Mouse (Mus musculus) MEL (cell line): ENCODE results near the gene Macf1. TPM values are rescaled to one million over a fixed set of nuclear protein-coding genes. Genes with fewer than 3 reads are reported as not detected.

Source experiments
- DNase-seq: peaks from one replicate; pipeline ENCODE4 v3.0.0; 2011; ENCODE audit warnings: low read depth, low spot score
- H3K27ac ChIP-seq: 2 replicates; pipeline ENCODE4 v1.5.1; 2012; ENCODE audit warnings: low read depth, mild to moderate bottlenecking, control low read depth, low read length, moderate library complexity; ENCODE audit not compliant: control insufficient read depth
- H3K27me3 ChIP-seq, 2 experiments: fragments of 150-350 bp in 1 of 2; sonication (generic) in 1 of 2; 2 replicates each; pipeline ENCODE4 v1.6.1; 2012; ENCODE audit warnings: low read length in 2 of 2, mild to moderate bottlenecking in 2 of 2, improper control_type of control experiment in 1 of 2, moderate library complexity in 1 of 2; ENCODE audit not compliant: insufficient read depth in 2 of 2, control insufficient read depth in 1 of 2
- H3K36me3 ChIP-seq, 2 experiments: 2 replicates each; pipeline ENCODE4 v1.6.1; 2012 to 2014; ENCODE audit warnings: low read length in 2 of 2, improper control_type of control experiment in 1 of 2, inconsistent platforms in 1 of 2, mild to moderate bottlenecking in 1 of 2; ENCODE audit not compliant: insufficient read depth in 2 of 2, control insufficient read depth in 1 of 2
- H3K4me1 ChIP-seq, 2 experiments: fragments of 150-350 bp in 1 of 2; sonication (generic) in 1 of 2; 2 replicates each; pipeline ENCODE4 v1.6.1; 2012; ENCODE audit warnings: low read length in 2 of 2, improper control_type of control experiment in 1 of 2, mild to moderate bottlenecking in 1 of 2; ENCODE audit not compliant: insufficient read depth in 2 of 2, control insufficient read depth in 1 of 2
- H3K4me3 ChIP-seq, 2 experiments: fragments of 150-350 bp in 1 of 2; sonication (generic) in 1 of 2; 2 replicates each; pipeline ENCODE4 v1.5.1; 2012; ENCODE audit warnings: low read depth in 2 of 2, low read length in 2 of 2, mild to moderate bottlenecking in 2 of 2, moderate library complexity in 2 of 2, control low read depth in 1 of 2, improper control_type of control experiment in 1 of 2; ENCODE audit not compliant: control insufficient read depth in 1 of 2, insufficient read depth in 1 of 2
- H3K79me2 ChIP-seq: 2 replicates; pipeline ENCODE4 v1.6.1; 2012; ENCODE audit warnings: mild to moderate bottlenecking, low read length, moderate library complexity; ENCODE audit not compliant: control insufficient read depth, poor library complexity, insufficient read depth
- H3K9ac ChIP-seq: 2 replicates; pipeline ENCODE4 v1.6.1; 2012; ENCODE audit warnings: low read depth, mild to moderate bottlenecking, control low read depth, low read length, moderate library complexity; ENCODE audit not compliant: control insufficient read depth, poor library complexity, severe bottlenecking
- H3K9me3 ChIP-seq: fragments of 150-350 bp; sonication (generic); replicated peaks from 2 replicates; pipeline ENCODE4 v1.6.1; 2012; ENCODE audit warnings: mild to moderate bottlenecking, low read length, improper control_type of control experiment, moderate library complexity; ENCODE audit not compliant: insufficient read depth
- CHD2 ChIP-seq: IDR thresholded peaks from 2 replicates; pipeline ENCODE4 v1.6.1; 2011; ENCODE audit warnings: low read length, improper control_type of control experiment
- ELF1 ChIP-seq: IDR thresholded peaks from 2 replicates; pipeline ENCODE4 v1.6.1; 2014; ENCODE audit warnings: low read depth, mild to moderate bottlenecking, inconsistent platforms, low read length, improper control_type of control experiment, moderate library complexity
- EP300 ChIP-seq, 2 experiments: IDR thresholded peaks; 2 replicates each; pipeline ENCODE4 v1.6.1; 2011; ENCODE audit warnings: improper control_type of control experiment in 2 of 2, low read length in 2 of 2, low read depth in 1 of 2, mild to moderate bottlenecking in 1 of 2
- GATA1 ChIP-seq: IDR thresholded peaks from 2 replicates; pipeline ENCODE4 v1.6.1; 2011; ENCODE audit warnings: low read depth, low read length, improper control_type of control experiment
- HCFC1 ChIP-seq: IDR thresholded peaks from 2 replicates; pipeline ENCODE4 v1.6.1; 2012; ENCODE audit warnings: low read depth, mild to moderate bottlenecking, inconsistent platforms, low read length, improper control_type of control experiment, moderate library complexity
- KAT2A ChIP-seq: conservative IDR thresholded peaks from 2 replicates; pipeline ENCODE4 v1.6.1; 2012; ENCODE audit warnings: low read depth, low read length, improper control_type of control experiment, inconsistent platforms
- MAX ChIP-seq: IDR thresholded peaks from 2 replicates; pipeline ENCODE4 v1.6.1; 2011; ENCODE audit warnings: low read length, improper control_type of control experiment
- MEF2A ChIP-seq: IDR thresholded peaks from 2 replicates; pipeline ENCODE4 v1.6.1; 2014; ENCODE audit warnings: low read depth, mild to moderate bottlenecking, inconsistent platforms, low read length, improper control_type of control experiment; ENCODE audit not compliant: poor library complexity, insufficient replicate concordance, severe bottlenecking; ENCODE audit errors: extremely low read depth
- MYB ChIP-seq: IDR thresholded peaks from 2 replicates; pipeline ENCODE4 v1.6.1; 2011; ENCODE audit warnings: mild to moderate bottlenecking, low read depth, low read length, improper control_type of control experiment
- MYC ChIP-seq: IDR thresholded peaks from 2 replicates; pipeline ENCODE4 v1.6.1; 2011; ENCODE audit warnings: low read depth, mild to moderate bottlenecking, low read length, improper control_type of control experiment, moderate library complexity
- NRF1 ChIP-seq: IDR thresholded peaks from 2 replicates; pipeline ENCODE4 v1.6.1; 2014; ENCODE audit warnings: low read depth, mild to moderate bottlenecking, inconsistent platforms, low read length, improper control_type of control experiment, moderate library complexity; ENCODE audit not compliant: poor library complexity, insufficient read depth, severe bottlenecking
- POLR2AphosphoS5 ChIP-seq: IDR thresholded peaks from 2 replicates; pipeline ENCODE4 v1.6.1; 2012; ENCODE audit warnings: low read depth, borderline replicate concordance, mild to moderate bottlenecking, inconsistent platforms, low read length, moderate library complexity, mixed read lengths
- SIN3A ChIP-seq: IDR thresholded peaks from 2 replicates; pipeline ENCODE4 v1.6.1; 2012; ENCODE audit warnings: low read length, improper control_type of control experiment, inconsistent platforms
- TAL1 ChIP-seq: IDR thresholded peaks from 2 replicates; pipeline ENCODE4 v1.6.1; 2012; ENCODE audit warnings: mild to moderate bottlenecking, inconsistent platforms, low read length, moderate library complexity, mixed read lengths
- TBP ChIP-seq: IDR thresholded peaks from 2 replicates; pipeline ENCODE4 v1.8.0; 2011; ENCODE audit warnings: low read depth, low read length, improper control_type of control experiment
- USF2 ChIP-seq, 2 experiments: IDR thresholded peaks; 2 replicates each; pipeline ENCODE4 v1.6.1; 2011 to 2012; ENCODE audit warnings: improper control_type of control experiment in 2 of 2, low read length in 2 of 2, borderline replicate concordance in 1 of 2, inconsistent platforms in 1 of 2, low read depth in 1 of 2, mild to moderate bottlenecking in 1 of 2; ENCODE audit not compliant: insufficient read depth in 1 of 2
- ZC3H11A ChIP-seq: IDR thresholded peaks from 2 replicates; pipeline ENCODE4 v1.6.1; 2012; ENCODE audit warnings: low read depth, mild to moderate bottlenecking, inconsistent platforms, low read length, improper control_type of control experiment
- ZMIZ1 ChIP-seq: IDR thresholded peaks from 2 replicates; pipeline ENCODE4 v1.6.1; 2012; ENCODE audit warnings: low read depth, mild to moderate bottlenecking, inconsistent platforms, low read length, improper control_type of control experiment, moderate library complexity
- polyA plus RNA-seq, 2 experiments: library from polyadenylated mRNA; stranded (reverse) in 1 of 2; unstranded in 1 of 2; fragments of >175 nt in 1 of 2; fragments of >200 nt in 1 of 2; gene quantifications; 2 replicates each; pipeline versions ENCODE4 v1.2.1 to v1.2.4; 2012; ENCODE audit warnings: low replicate concordance in 2 of 2, low read depth in 1 of 2; ENCODE audit not compliant: insufficient read length in 2 of 2, insufficient read depth in 1 of 2, missing spikeins in 1 of 2
- total RNA-seq: library from RNA; depleted of rRNA; stranded (reverse); fragments of 300-350 nt; gene quantifications from 2 replicates; pipeline ENCODE4 v1.2.3, GENCODE M21; 2012

Gene Macf1
- total and polyA plus RNA-seq, 3 experiments: 18.5 to 71.4 (median 60.8) TPM

GRCm38 (mm10) chr4:123591026-123591635, 93.0 kb downstream of the Macf1 start:
- Histone ChIP-seq H3K27me3 (no peaks in the 10 kb centered on the region), H3K4me1 (no peaks in the 10 kb centered on the region), H3K9ac (no peak overlapping the region), H3K79me2 (no peaks in the 10 kb centered on the region), H3K9me3 (no peaks in the 10 kb centered on the region), H3K4me3 (no peak overlapping the region), H3K36me3 (no peaks in the 10 kb centered on the region), H3K27ac (no peak overlapping the region)
- no peak for TF ChIP-seq NRF1
- TF ChIP-seq SIN3A: no peak
- TF ChIP-seq MEF2A: no peak
- no peak for TF ChIP-seq ZMIZ1
- TF ChIP-seq CHD2: no peak
- TF ChIP-seq TAL1: no peak
- no peak for TF ChIP-seq POLR2AphosphoS5
- TF ChIP-seq MYC: no peak
- no peak for DNase-seq

DNA sequence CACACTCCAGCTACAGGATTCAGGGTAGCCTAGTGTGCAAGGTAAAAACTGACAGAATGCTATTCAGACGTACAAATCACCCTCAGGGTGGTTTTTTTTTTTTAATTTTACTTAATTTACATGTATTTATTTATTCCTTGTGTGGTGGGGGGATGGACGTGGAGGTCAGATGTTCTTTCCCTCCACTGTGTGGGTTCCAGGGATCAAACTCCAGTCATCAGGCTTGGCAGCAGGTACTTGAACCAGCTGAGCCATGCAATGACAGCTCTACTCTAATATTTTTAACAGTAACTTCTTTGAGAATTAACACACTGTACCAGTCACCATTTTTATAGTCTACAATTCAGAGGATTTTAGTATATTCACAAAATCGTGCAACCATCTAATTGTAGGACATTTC, 94.7 kb downstream of the Macf1 start:
- H3K4me3 ChIP-seq: no peak overlapping the region
- TF ChIP-seq ZMIZ1 (no peak), EP300 (IDR thresholded peaks at IDR 0.05; ENCODE audit: low read depth in 1 of 2, low read length in 2 of 2) (no peak), HCFC1 (no peak), MAX (no peak), GATA1 (no peak), KAT2A (no peak), ZC3H11A (no peak), ELF1 (no peak), MYB (no peak), TBP (no peak), USF2 (IDR thresholded peaks at IDR 0.05; ENCODE audit: borderline replicate concordance in 1 of 2, insufficient read depth in 1 of 2, low read depth in 1 of 2, low read length in 2 of 2) (no peak)
- no peaks in the 10 kb centered on the region for H3K27me3 ChIP-seq

More for the DNA sequence above, 94.7 kb downstream of the Macf1 start:
- no peak for DNase-seq
- Histone ChIP-seq H3K36me3 (no peaks in the 10 kb centered on the region), H3K27ac (no peak overlapping the region), H3K4me1 (0 out of 4 replicates have a peak, but pooled peaks cover 0 to 1% of the 10 kb centered on the region in 2 experiments), H3K9me3 (no peaks in the 10 kb centered on the region), H3K9ac (no peak overlapping the region), H3K79me2 (no peaks in the 10 kb centered on the region)
